32 mouse cellular contexts compared by ENCODE assay signal in genomic region chrX:92464773-92465172, GRCm38 (mm10). TPM values are rescaled to one million over a fixed set of nuclear protein-coding genes. Genes with fewer than 3 reads are reported as not detected.
DNase-seq lines count a peak whose midpoint lies in the region; ATAC-seq and TF ChIP-seq lines count a peak whose summit lies in the region.
"Had no signal": no experiment of that assay in that cellular context is flagged by ENCODE, and none has a peak within 500 bp of the region (broad histone marks: within the 10 kb centered on the region; RNA-seq: fewer than 3 reads in every experiment).

No protein-coding gene starts in this region.

- no peak for TF ChIP-seq POLR2A in brain, embryonic 14.5 days (IDR thresholded peaks at IDR 0.05; ENCODE audit: borderline replicate concordance, extremely low read depth, insufficient read depth, insufficient read length, poor library complexity, severe bottlenecking)

- peak; percentile 82 to 84 for ATAC-seq in hematopoietic stem cell, adult 5-6 weeks (replicated peaks in 1 of 2; ENCODE audit: insufficient read depth in 1 of 2, low FRiP score in 2 of 2, low TSS enrichment in 1 of 2, low read depth in 1 of 2, poor library complexity in 2 of 2, severe bottlenecking in 2 of 2)
- ATAC-seq: forebrain, embryonic 15.5 days; hindbrain, embryonic 16.5 days; intestine, embryonic 15.5 days had no signal

- peak; percentile 57 for DNase-seq in A20 (ENCODE audit: low read depth, low spot score)
- DNase-seq in brain, embryonic 14.5 days (ENCODE audit: low read depth) = peak; percentile 3
- DNase-seq in kidney, adult 9 months = no peak
- DNase-seq in cerebellum, postnatal 4 days (ENCODE audit: low spot score in 2 of 2) = no peak
- no peak for DNase-seq in cerebellum, adult 18-20 months
- no peak for DNase-seq in ovary, postnatal 36 days (ENCODE audit: low spot score)
- DNase-seq: adrenal gland, adult 2 months; adrenal gland, postnatal 14 days; cerebellum, adult 11-12 months; cerebellum, adult 9-10 months; cerebellum, postnatal 14 days; embryo, embryonic 11 days; gastrocnemius, postnatal 25 days; heart, adult 2 months; heart, postnatal 14 days; heart, postnatal 4 days had no signal

- no peak for TF ChIP-seq CTCF in brain, embryonic 14.5 days (IDR thresholded peaks at IDR 0.05; ENCODE audit: borderline replicate concordance, extremely low read depth, insufficient read depth, insufficient read length)

RNA-seq across cellular contexts. Expression of gene Gm5941, which starts 25.0 kb away (rescaled TPM):
- polyA plus RNA-seq in brain, embryonic 14.5 days (2012; rRNA removed) = not detected in 2 replicates
- total RNA-seq in hematopoietic stem cell, adult 5-6 weeks (2017) = not detected in 2 replicates
- total RNA-seq: adrenal gland, adult 2 months; adrenal gland, postnatal 14 days; adrenal gland, postnatal 4 days; ES-E14; gastrocnemius, adult 8-10 months; gastrocnemius, postnatal 25 days; heart, adult 2 months; heart, postnatal 14 days; heart, postnatal 4 days had no signal
- polyA plus RNA-seq: adrenal gland, adult 2 months; cortical plate, adult 2 months; embryonic facial prominence, embryonic 10.5 days; embryonic facial prominence, embryonic 13.5 days; erythroblast, embryonic 14.5 days; forebrain, embryonic 12.5 days; forebrain, embryonic 15.5 days; heart, adult 2 months; heart, embryonic 10.5 days; heart, embryonic 13.5 days; heart, embryonic 16.5 days; hindbrain, embryonic 13.5 days; hindbrain, embryonic 16.5 days; intestine, embryonic 15.5 days had no signal

Comparison
In these comparisons a context has a peak if more than half of its experiments do, and no peak if none do; other contexts are left out.
1. DNase-seq: peak in A20 (single experiment) and brain, embryonic 14.5 days (single experiment); none in kidney, adult 9 months (single experiment), cerebellum, postnatal 4 days (0 of 2), cerebellum, adult 18-20 months (0 of 2) and ovary, postnatal 36 days (single experiment).